Mouse (Mus musculus): ENCODE measurements around the gene Cacna2d4. TPM values are rescaled to one million over a fixed set of nuclear protein-coding genes. Genes with fewer than 3 reads are reported as not detected.

The Cacna2d4 gene
- polyA plus RNA-seq, 1 experiment, result 34.8 TPM

DNA sequence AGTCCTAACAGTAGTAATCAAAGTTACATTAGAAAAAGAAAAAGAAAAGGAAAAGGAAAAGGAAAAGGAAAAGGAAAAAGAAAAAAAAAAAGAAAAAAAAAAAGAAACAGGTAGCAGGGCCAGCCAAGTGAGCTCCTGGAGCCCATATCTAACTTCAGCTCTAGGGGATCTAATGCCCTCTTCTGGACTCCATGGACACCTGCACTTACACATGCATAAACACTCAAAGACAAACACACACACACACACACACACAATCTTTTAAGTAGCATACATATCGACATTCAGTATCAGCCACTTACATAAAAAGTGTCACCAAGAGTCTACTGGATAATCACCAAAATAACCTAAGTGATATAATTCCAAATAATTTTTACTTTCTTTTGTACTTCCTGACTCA, 149.3 kb downstream of the Cacna2d4 start:
- 97% methylated on average over 1 of the region's 1 CpGs for WGBS
- Histone ChIP-seq H3K36me3 (ENCODE audit: control insufficient read depth, insufficient read depth, low read length) (no peaks in the 10 kb centered on the region), H3K4me3 (ENCODE audit: control insufficient read depth, insufficient read depth, low read length) (no peak overlapping the region), H3K27me3 (ENCODE audit: control insufficient read depth, insufficient read depth, low read length) (no peaks in the 10 kb centered on the region), H3K27ac (ENCODE audit: control insufficient read depth, insufficient read depth, low read length) (no peak overlapping the region), H3K4me1 (replicated peaks; ENCODE audit: control insufficient read depth, insufficient read depth, low read length) (peaks cover 7% of the 10 kb centered on the region)
- TF ChIP-seq CTCF (IDR thresholded peaks at IDR 0.05; ENCODE audit: borderline replicate concordance, control insufficient read depth, extremely low read depth, insufficient read depth, low read length, poor library complexity), result no peak
- no peak for TF ChIP-seq POLR2A (IDR thresholded peaks at IDR 0.05; ENCODE audit: control insufficient read depth, extremely low read depth, insufficient read depth, low read length, poor library complexity)
- no peak for DNase-seq

DNA sequence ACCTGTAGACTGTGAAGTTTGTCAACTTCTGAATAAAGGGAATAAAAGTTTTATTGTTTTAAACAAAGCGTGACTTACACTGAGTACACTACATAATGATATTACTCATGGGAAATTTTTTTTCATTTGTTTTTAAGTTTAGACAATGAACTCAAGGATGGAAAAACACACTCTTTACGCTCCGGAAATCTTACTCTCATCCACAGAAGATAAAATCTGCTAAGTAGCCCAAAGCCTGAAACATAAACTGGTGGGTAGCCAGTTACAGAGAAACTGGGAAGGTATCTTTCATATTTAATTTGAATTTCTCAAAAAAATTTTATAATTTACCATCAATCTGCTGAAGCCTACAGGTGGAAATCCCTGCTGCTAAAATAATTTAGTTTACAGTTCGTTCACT, 150.1 kb downstream of the Cacna2d4 start:
- DNase-seq, result no peak
- no peak for TF ChIP-seq CTCF (IDR thresholded peaks at IDR 0.05; ENCODE audit: borderline replicate concordance, control insufficient read depth, extremely low read depth, insufficient read depth, low read length, poor library complexity)
- no peak for TF ChIP-seq POLR2A (IDR thresholded peaks at IDR 0.05; ENCODE audit: control insufficient read depth, extremely low read depth, insufficient read depth, low read length, poor library complexity)
- Histone ChIP-seq H3K4me1 (replicated peaks; ENCODE audit: control insufficient read depth, insufficient read depth, low read length) (peaks cover 7% of the 10 kb centered on the region), H3K27me3 (ENCODE audit: control insufficient read depth, insufficient read depth, low read length) (no peaks in the 10 kb centered on the region), H3K27ac (ENCODE audit: control insufficient read depth, insufficient read depth, low read length) (no peak overlapping the region), H3K36me3 (ENCODE audit: control insufficient read depth, insufficient read depth, low read length) (no peaks in the 10 kb centered on the region), H3K4me3 (ENCODE audit: control insufficient read depth, insufficient read depth, low read length) (no peak overlapping the region)
- WGBS, result 58% methylated on average over 4 of the region's 4 CpGs

DNA sequence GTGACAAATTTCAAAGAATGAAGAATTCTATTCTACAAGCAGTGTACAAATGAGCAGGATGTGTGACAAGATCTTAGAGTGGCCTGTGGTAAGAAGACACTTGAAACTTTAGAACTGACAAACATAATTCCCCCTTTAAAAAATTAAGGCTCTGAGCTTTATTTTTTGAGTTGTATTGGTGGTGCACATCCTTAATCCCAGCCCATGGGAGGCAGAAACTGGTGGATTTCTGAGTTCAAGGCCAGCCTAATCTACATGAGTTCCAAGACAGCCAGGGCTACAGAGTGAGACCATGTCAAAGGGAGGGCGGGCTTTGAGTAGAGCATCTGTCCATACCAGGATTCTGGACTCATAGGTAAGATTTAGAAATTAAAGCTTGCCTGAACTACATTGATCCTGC, 150.5 kb downstream of the Cacna2d4 start:
- no peak for TF ChIP-seq CTCF (IDR thresholded peaks at IDR 0.05; ENCODE audit: borderline replicate concordance, control insufficient read depth, extremely low read depth, insufficient read depth, low read length, poor library complexity)
- TF ChIP-seq POLR2A (IDR thresholded peaks at IDR 0.05; ENCODE audit: control insufficient read depth, extremely low read depth, insufficient read depth, low read length, poor library complexity), result no peak
- Histone ChIP-seq H3K27ac (ENCODE audit: control insufficient read depth, insufficient read depth, low read length) (no peak overlapping the region), H3K36me3 (ENCODE audit: control insufficient read depth, insufficient read depth, low read length) (no peaks in the 10 kb centered on the region), H3K27me3 (ENCODE audit: control insufficient read depth, insufficient read depth, low read length) (no peaks in the 10 kb centered on the region), H3K4me3 (ENCODE audit: control insufficient read depth, insufficient read depth, low read length) (no peak overlapping the region), H3K4me1 (replicated peaks; ENCODE audit: control insufficient read depth, insufficient read depth, low read length) (peaks cover 7% of the 10 kb centered on the region)
- 50% methylated on average over 1 of the region's 1 CpGs for WGBS
- no peak for DNase-seq

DNA sequence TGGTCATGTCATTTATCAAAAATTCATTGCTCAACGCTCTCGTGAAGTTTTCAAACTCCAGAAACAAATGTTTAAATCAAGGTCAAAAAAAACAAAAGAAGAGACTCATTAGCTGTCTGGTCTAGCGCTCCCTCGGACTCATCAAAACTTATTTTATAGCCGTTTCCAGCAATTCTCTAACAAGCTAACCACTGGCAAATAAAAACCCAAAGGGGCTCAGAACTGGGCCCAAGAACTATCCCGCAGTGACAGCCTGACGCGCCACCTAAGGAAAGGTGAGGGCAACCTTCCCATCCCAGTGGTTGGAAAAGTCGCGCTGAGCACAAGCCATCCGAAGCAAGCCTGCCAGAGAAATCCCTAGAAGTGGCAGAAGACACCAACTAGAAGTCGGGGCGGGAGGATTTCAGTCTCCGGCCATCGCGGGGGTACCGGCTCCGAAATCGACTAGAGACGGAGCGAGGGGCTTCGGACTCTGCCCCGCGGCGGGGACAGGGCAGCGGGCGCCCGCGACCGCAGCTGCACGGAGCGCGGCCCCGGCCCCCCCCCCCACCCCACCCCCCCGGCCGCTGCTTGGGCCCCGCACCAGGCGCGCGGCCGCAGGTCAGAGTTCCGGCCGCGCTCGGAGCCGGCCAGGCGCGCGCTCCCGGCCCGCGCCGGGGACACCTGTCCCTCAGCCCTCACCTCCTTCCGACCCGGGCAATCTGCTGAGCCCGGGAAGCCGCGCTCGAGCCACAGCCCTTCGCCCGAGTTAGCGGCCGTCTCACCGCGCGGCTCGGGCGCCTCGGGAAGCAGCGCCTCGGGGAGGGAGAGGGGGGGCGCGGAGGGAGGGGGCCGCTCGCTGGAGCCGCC, 151.7 kb downstream of the Cacna2d4 start:
- TF ChIP-seq CTCF (IDR thresholded peaks at IDR 0.05; ENCODE audit: borderline replicate concordance, control insufficient read depth, extremely low read depth, insufficient read depth, low read length, poor library complexity) (no peak), POLR2A (IDR thresholded peaks at IDR 0.05; ENCODE audit: control insufficient read depth, extremely low read depth, insufficient read depth, low read length, poor library complexity) (no peak)
- Histone ChIP-seq H3K4me3 (ENCODE audit: control insufficient read depth, insufficient read depth, low read length) (peak overlapping the region; percentile 71), H3K4me1 (replicated peaks; ENCODE audit: control insufficient read depth, insufficient read depth, low read length) (peaks cover 7% of the 10 kb centered on the region), H3K27ac (ENCODE audit: control insufficient read depth, insufficient read depth, low read length) (no peak overlapping the region), H3K36me3 (ENCODE audit: control insufficient read depth, insufficient read depth, low read length) (no peaks in the 10 kb centered on the region), H3K27me3 (ENCODE audit: control insufficient read depth, insufficient read depth, low read length) (no peaks in the 10 kb centered on the region)
- WGBS, result under 1% methylated on average over 71 of the region's 76 CpGs
- peak; percentile 36 for DNase-seq

DNA sequence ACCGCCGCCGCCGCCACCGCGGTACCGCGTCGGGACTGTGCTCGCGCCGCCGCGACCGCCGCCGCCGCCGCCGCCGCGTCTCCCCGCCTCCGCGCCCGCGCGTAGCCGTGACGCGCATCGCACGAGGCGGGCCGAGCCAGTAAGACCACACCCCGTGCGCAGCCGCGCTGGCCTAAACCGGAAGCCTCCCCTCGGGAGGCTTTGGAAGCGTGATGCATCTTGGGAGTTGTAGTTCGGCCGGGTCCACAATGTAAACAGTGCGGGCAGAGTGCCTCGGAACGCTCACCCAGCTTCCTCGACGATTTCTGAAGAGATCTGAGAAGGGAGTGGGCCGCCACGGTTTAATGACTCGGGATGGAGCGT, 152.3 kb downstream of the Cacna2d4 start:
- H3K27ac ChIP-seq (ENCODE audit: control insufficient read depth, insufficient read depth, low read length), result peak overlapping the region; percentile 69
- peak overlapping the region; percentile 71 for H3K4me3 ChIP-seq (ENCODE audit: control insufficient read depth, insufficient read depth, low read length)
- H3K36me3 ChIP-seq (ENCODE audit: control insufficient read depth, insufficient read depth, low read length), result no peaks in the 10 kb centered on the region
- peak; percentile 97 for DNase-seq
- TF ChIP-seq POLR2A (IDR thresholded peaks at IDR 0.05; ENCODE audit: control insufficient read depth, extremely low read depth, insufficient read depth, low read length, poor library complexity) (peak; percentile 91), CTCF (IDR thresholded peaks at IDR 0.05; ENCODE audit: borderline replicate concordance, control insufficient read depth, extremely low read depth, insufficient read depth, low read length, poor library complexity) (peak; percentile 37; the same call in 1 of the 2 replicates)
- H3K4me1 ChIP-seq (replicated peaks; ENCODE audit: control insufficient read depth, insufficient read depth, low read length), result peaks cover 7% of the 10 kb centered on the region
- under 1% methylated on average over 50 of the region's 53 CpGs for WGBS
- no peaks in the 10 kb centered on the region for H3K27me3 ChIP-seq (ENCODE audit: control insufficient read depth, insufficient read depth, low read length)

DNA sequence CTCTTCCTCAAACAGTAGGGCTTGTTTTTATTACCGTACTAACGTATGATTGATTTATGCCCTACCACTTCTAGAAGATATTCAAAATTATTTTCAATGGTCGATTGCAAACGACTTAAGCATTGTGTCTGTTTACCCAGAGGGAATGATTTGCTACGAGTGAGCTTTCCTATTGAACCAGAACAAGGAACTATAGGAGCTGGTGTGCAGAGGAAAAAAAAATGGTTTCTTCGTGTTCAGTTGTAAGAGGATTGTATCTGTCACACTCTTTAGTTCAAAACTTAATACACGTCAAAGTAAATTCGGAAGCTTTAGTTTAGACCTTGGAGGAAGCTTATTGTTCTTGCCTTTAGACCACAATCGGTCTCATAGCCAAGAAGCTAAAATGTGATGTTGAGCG, 152.8 kb downstream of the Cacna2d4 start:
- H3K4me3 ChIP-seq (ENCODE audit: control insufficient read depth, insufficient read depth, low read length), result peak overlapping the region; percentile 61
- H3K27ac ChIP-seq (ENCODE audit: control insufficient read depth, insufficient read depth, low read length), result peak overlapping the region; percentile 69
- no peaks in the 10 kb centered on the region for H3K27me3 ChIP-seq (ENCODE audit: control insufficient read depth, insufficient read depth, low read length)
- no peak for DNase-seq
- TF ChIP-seq POLR2A (IDR thresholded peaks at IDR 0.05; ENCODE audit: control insufficient read depth, extremely low read depth, insufficient read depth, low read length, poor library complexity) (no peak), CTCF (IDR thresholded peaks at IDR 0.05; ENCODE audit: borderline replicate concordance, control insufficient read depth, extremely low read depth, insufficient read depth, low read length, poor library complexity) (no peak)
- H3K4me1 ChIP-seq (replicated peaks; ENCODE audit: control insufficient read depth, insufficient read depth, low read length), result peaks cover 7% of the 10 kb centered on the region
- 4% methylated on average over 10 of the region's 10 CpGs for WGBS
- no peaks in the 10 kb centered on the region for H3K36me3 ChIP-seq (ENCODE audit: control insufficient read depth, insufficient read depth, low read length)
